Mouse (Mus musculus): Measurements from ENCODE around the gene Atp2c2. TPM values are rescaled to one million over a fixed set of nuclear protein-coding genes. Genes with fewer than 3 reads are reported as not detected.
A peak's percentile ranks its signal among the peaks of the same experiment; 100 is the strongest.

Gene Atp2c2
- total and polyA plus RNA-seq, 2 experiments from 2014 or later, result 0.82 to 1.1 TPM

DNA sequence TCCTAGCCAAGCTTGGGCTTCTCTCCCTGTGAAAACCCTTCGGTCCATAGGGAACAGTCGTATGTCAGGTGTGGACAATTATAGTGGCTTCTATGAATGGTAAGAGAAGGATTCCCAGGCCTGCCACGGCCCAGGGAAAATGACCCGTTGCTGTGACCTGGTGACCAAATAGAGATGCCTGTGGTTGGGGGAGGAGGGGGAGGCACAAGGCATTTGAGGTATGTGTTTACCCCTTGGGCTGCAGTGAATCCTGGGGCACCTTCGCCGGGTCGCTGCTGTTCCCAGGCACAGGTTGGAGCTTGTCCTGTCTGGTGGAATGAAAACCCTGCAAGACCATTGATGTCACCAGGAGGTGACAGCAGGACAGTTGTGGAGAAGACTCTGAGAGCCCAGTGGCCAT is 5.1 kb upstream of the Atp2c2 start:
- no peak for TF ChIP-seq CTCF (IDR thresholded peaks at IDR 0.05)
- no peak for DNase-seq (ENCODE audit: low spot score)
- Histone ChIP-seq H3K27me3 (ENCODE audit: insufficient read depth, low read length) (peaks cover 6% of the 10 kb centered on the region), H3K4me2 (ENCODE audit: low read depth, low read length, poor library complexity, severe bottlenecking) (no peak overlapping the region), H3K4me3 (ENCODE audit: low read depth, low read length) (no peak overlapping the region), H3K36me3 (ENCODE audit: insufficient read depth, low read length) (no peaks in the 10 kb centered on the region), H3K27ac (ENCODE audit: low read depth, low read length) (no peak overlapping the region), H3K9me3 (ENCODE audit: low read length) (no peaks in the 10 kb centered on the region), H3K9ac (replicated peaks; ENCODE audit: low read length, poor library complexity, severe bottlenecking) (no peak overlapping the region), H3K4me1 (ENCODE audit: insufficient read depth, low read length) (no peaks in the 10 kb centered on the region)
- ATAC-seq (ENCODE audit: low FRiP score), result no peak
- WGBS, result 87% methylated on average over 7 of the region's 7 CpGs

DNA sequence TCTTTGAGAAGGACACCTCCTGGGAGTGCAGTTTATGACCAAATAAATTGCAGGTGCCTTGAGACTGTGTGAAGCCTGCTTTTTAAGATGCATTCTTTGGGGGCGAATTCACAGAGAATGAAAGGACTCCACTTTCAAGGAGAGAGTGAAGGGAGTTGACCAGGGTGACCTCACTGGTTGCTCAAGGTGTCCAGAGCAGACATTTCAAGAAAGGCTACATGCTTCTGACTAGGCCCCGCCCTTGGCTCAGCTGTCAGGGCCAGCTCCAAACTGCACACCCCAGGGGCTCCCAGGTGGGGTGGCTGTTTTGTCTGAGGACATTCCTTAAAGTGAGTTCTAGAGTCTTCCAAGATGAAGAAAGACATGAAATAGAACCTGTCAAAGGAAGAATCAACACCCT is 2.6 kb upstream of the Atp2c2 start:
- Histone ChIP-seq H3K9ac (replicated peaks; ENCODE audit: low read length, poor library complexity, severe bottlenecking) (no peak overlapping the region), H3K4me2 (ENCODE audit: low read depth, low read length, poor library complexity, severe bottlenecking) (no peak overlapping the region), H3K27me3 (ENCODE audit: insufficient read depth, low read length) (peaks cover 22% of the 10 kb centered on the region), H3K9me3 (ENCODE audit: low read length) (no peaks in the 10 kb centered on the region), H3K4me3 (ENCODE audit: low read depth, low read length) (no peak overlapping the region), H3K36me3 (ENCODE audit: insufficient read depth, low read length) (no peaks in the 10 kb centered on the region), H3K4me1 (ENCODE audit: insufficient read depth, low read length) (no peaks in the 10 kb centered on the region), H3K27ac (ENCODE audit: low read depth, low read length) (no peak overlapping the region)
- no peak for ATAC-seq (ENCODE audit: low FRiP score)
- 91% methylated on average over 2 of the region's 2 CpGs for WGBS
- DNase-seq (ENCODE audit: low spot score), result no peak
- TF ChIP-seq CTCF (IDR thresholded peaks at IDR 0.05), result no peak

DNA sequence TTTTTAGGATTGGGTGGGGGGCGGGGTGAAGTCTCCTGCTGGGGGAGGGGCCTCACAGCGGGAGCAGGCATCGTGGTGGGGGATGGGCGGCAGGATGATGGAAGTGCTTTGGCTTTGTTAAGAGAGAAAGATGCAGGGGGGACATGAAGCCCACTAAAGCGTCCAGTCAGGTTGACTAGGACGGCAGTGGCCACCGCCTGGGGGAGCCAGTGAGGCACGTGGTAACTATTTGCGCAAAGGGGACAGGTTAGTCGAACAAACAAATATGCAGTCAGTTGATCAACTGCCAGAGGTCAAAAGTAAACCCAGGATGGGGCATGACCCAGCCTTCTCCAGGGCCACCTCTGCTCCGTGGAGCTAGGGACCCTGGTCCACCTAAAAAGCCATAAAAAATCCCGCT is 849 bp upstream of the Atp2c2 start:
- peak; percentile 59 for TF ChIP-seq CTCF (IDR thresholded peaks at IDR 0.05)
- no peak for DNase-seq (ENCODE audit: low spot score)

DNA sequence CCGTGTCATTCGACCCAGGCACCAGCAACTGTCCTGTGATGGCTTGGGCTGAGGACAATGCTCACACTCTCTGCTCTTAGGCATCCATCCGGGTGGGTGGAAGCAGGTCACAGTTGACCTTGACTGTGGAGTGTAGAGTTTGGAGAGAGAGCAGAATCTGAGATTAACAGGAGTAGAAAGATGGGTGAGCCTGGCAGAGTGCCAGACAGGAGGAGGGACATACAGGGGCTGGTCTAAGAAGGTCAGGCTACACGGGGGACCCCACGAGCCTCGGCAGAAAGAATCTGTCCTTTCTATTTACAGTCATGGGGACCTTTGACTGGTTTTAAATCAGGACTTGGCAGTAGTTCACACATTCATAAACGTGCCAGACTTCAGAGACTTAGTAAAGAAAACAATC is 3.2 kb downstream of the Atp2c2 start:
- WGBS, result 66% methylated on average over 7 of the region's 7 CpGs
- TF ChIP-seq CTCF (IDR thresholded peaks at IDR 0.05), result no peak
- ATAC-seq (ENCODE audit: low FRiP score), result no peak

More for the DNA sequence above, 849 bp upstream of the Atp2c2 start:
- Histone ChIP-seq H3K4me2 (ENCODE audit: low read depth, low read length, poor library complexity, severe bottlenecking) (no peak overlapping the region), H3K27me3 (ENCODE audit: insufficient read depth, low read length) (peaks cover 24% of the 10 kb centered on the region), H3K9me3 (ENCODE audit: low read length) (no peaks in the 10 kb centered on the region), H3K4me3 (ENCODE audit: low read depth, low read length) (no peak overlapping the region), H3K36me3 (ENCODE audit: insufficient read depth, low read length) (no peaks in the 10 kb centered on the region), H3K27ac (ENCODE audit: low read depth, low read length) (no peak overlapping the region), H3K9ac (replicated peaks; ENCODE audit: low read length, poor library complexity, severe bottlenecking) (no peak overlapping the region), H3K4me1 (ENCODE audit: insufficient read depth, low read length) (no peaks in the 10 kb centered on the region)
- ATAC-seq (ENCODE audit: low FRiP score), result no peak
- under 1% methylated on average over 12 of the region's 12 CpGs for WGBS

DNA sequence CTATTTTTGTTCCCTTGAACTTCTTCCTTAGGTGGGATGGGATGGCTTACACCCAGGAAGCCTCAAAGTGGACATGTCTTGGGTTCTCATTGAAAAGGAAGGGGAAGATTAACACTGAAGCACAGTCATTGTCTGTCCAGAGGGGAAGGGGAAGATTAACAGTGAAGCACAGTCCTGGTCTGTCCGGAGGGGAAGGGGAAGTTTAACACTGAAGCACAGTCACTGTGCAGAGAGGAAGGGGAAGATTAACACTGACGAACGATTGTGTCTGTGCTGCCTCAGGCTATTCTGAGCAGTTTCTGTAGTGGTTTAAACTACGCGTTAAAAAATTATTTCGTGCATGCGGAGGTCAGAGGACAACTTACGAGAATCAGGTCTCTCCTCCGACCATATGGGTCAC is 7.3 kb downstream of the Atp2c2 start:
- WGBS, result 91% methylated on average over 9 of the region's 9 CpGs
- Histone ChIP-seq H3K4me2 (ENCODE audit: low read depth, low read length, poor library complexity, severe bottlenecking) (no peak overlapping the region), H3K36me3 (ENCODE audit: insufficient read depth, low read length) (no peaks in the 10 kb centered on the region), H3K4me3 (ENCODE audit: low read depth, low read length) (no peak overlapping the region), H3K27me3 (ENCODE audit: insufficient read depth, low read length) (peaks cover 2% of the 10 kb centered on the region; the same call in 1 of the 2 replicates), H3K9me3 (ENCODE audit: low read length) (no peaks in the 10 kb centered on the region), H3K4me1 (ENCODE audit: insufficient read depth, low read length) (no peaks in the 10 kb centered on the region), H3K9ac (replicated peaks; ENCODE audit: low read length, poor library complexity, severe bottlenecking) (no peak overlapping the region), H3K27ac (ENCODE audit: low read depth, low read length) (no peak overlapping the region)
- no peak for TF ChIP-seq CTCF (IDR thresholded peaks at IDR 0.05)
- DNase-seq (ENCODE audit: low spot score) (no peak), ATAC-seq (ENCODE audit: low FRiP score) (no peak)

More for the DNA sequence above, 3.2 kb downstream of the Atp2c2 start:
- peaks cover 24% of the 10 kb centered on the region for H3K27me3 ChIP-seq (ENCODE audit: insufficient read depth, low read length)
- no peak overlapping the region for H3K4me3 ChIP-seq (ENCODE audit: low read depth, low read length)
- H3K9ac ChIP-seq (replicated peaks; ENCODE audit: low read length, poor library complexity, severe bottlenecking), result no peak overlapping the region
- no peak overlapping the region for H3K27ac ChIP-seq (ENCODE audit: low read depth, low read length)
- no peak overlapping the region for H3K4me2 ChIP-seq (ENCODE audit: low read depth, low read length, poor library complexity, severe bottlenecking)
- H3K4me1 ChIP-seq (ENCODE audit: insufficient read depth, low read length), result no peaks in the 10 kb centered on the region
- DNase-seq (ENCODE audit: low spot score), result no peak
- no peaks in the 10 kb centered on the region for H3K36me3 ChIP-seq (ENCODE audit: insufficient read depth, low read length)
- H3K9me3 ChIP-seq (ENCODE audit: low read length), result no peaks in the 10 kb centered on the region

DNA sequence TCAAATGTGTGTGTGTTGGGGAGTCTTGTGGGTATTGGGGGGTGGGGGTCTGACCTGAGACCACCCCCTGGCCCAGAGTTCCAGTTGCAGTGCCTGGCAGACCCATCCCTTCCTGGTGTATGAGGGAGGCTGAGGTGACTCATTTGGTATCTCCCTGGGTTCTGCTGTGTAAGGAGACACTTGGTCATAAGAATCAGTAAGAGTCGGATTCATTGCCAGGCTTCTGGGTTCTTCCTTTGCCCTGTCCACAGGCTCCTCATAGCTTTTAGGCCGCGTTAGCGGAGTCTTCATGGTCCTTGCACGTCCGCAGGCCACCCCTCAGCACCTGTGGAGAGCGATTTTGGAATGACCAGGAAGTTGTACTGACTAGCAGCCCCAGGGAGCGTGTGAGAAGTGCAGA is 8.7 kb downstream of the Atp2c2 start:
- H3K4me2 ChIP-seq (ENCODE audit: low read depth, low read length, poor library complexity, severe bottlenecking), result no peak overlapping the region
- no peak overlapping the region for H3K9ac ChIP-seq (replicated peaks; ENCODE audit: low read length, poor library complexity, severe bottlenecking)
- H3K27me3 ChIP-seq (ENCODE audit: insufficient read depth, low read length), result no peaks in the 10 kb centered on the region
- no peaks in the 10 kb centered on the region for H3K36me3 ChIP-seq (ENCODE audit: insufficient read depth, low read length)
- no peak overlapping the region for H3K27ac ChIP-seq (ENCODE audit: low read depth, low read length)
- DNase-seq (ENCODE audit: low spot score) (no peak), ATAC-seq (ENCODE audit: low FRiP score) (no peak)
- no peaks in the 10 kb centered on the region for H3K4me1 ChIP-seq (ENCODE audit: insufficient read depth, low read length)
- WGBS, result 92% methylated on average over 8 of the region's 8 CpGs
- H3K4me3 ChIP-seq (ENCODE audit: low read depth, low read length), result no peak overlapping the region
- no peaks in the 10 kb centered on the region for H3K9me3 ChIP-seq (ENCODE audit: low read length)
- no peak for TF ChIP-seq CTCF (IDR thresholded peaks at IDR 0.05)
